Mouse (Mus musculus): ENCODE results near the gene Crybb1. TPM values are rescaled to one million over a fixed set of nuclear protein-coding genes. Genes with fewer than 3 reads are reported as not detected.

The Crybb1 gene
- polyA plus RNA-seq, 1 experiment: 0.40 TPM

DNA sequence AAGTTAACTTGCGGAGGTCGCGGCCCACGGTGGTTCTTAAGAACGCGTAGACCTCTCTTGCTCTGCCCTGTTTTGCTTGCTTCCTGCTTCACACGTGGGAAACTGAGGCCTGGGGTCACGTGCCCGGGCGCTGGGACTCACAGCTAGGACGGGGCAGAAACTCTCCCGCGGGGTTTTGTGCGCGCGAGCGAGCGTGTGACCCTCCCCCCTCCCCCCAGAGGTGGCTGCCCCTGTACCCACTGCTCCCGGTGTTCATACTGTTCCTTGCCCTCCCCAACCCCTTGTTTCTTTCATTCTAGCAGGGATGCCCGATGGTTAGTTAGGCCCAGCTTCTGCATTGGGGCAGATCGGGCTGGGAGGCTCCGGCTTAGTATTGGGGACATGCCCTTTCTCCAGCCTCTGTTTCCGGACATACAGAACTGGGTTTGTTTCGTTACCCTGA lies 21.3 kb downstream of the Crybb1 start:
- Histone ChIP-seq H3K27ac (ENCODE audit: control insufficient read depth, insufficient read depth, low read length) (no peak overlapping the region), H3K27me3 (ENCODE audit: control insufficient read depth, insufficient read depth, low read length) (no peaks in the 10 kb centered on the region), H3K4me3 (ENCODE audit: control insufficient read depth, insufficient read depth, low read length) (peak overlapping the region; percentile 83), H3K4me1 (replicated peaks; ENCODE audit: control insufficient read depth, insufficient read depth, low read length) (peaks cover 52% of the 10 kb centered on the region), H3K36me3 (ENCODE audit: control insufficient read depth, insufficient read depth, low read length) (no peaks in the 10 kb centered on the region)
- DNase-seq: no peak
- WGBS: under 1% methylated on average over 24 of the region's 24 CpGs
- TF ChIP-seq CTCF (IDR thresholded peaks at IDR 0.05; ENCODE audit: borderline replicate concordance, control insufficient read depth, extremely low read depth, insufficient read depth, low read length, poor library complexity) (no peak), POLR2A (IDR thresholded peaks at IDR 0.05; ENCODE audit: control insufficient read depth, extremely low read depth, insufficient read depth, low read length, poor library complexity) (peak; percentile 23; the same call in 1 of the 2 replicates)

GRCm38 (mm10) chr5:112277906-112278470 lies 22.4 kb downstream of the Crybb1 start:
- Histone ChIP-seq H3K36me3 (ENCODE audit: control insufficient read depth, insufficient read depth, low read length) (no peaks in the 10 kb centered on the region), H3K27me3 (ENCODE audit: control insufficient read depth, insufficient read depth, low read length) (no peaks in the 10 kb centered on the region), H3K4me1 (replicated peaks; ENCODE audit: control insufficient read depth, insufficient read depth, low read length) (peaks cover 56% of the 10 kb centered on the region), H3K27ac (ENCODE audit: control insufficient read depth, insufficient read depth, low read length) (no peak overlapping the region), H3K4me3 (ENCODE audit: control insufficient read depth, insufficient read depth, low read length) (no peak overlapping the region)
- TF ChIP-seq CTCF (IDR thresholded peaks at IDR 0.05; ENCODE audit: borderline replicate concordance, control insufficient read depth, extremely low read depth, insufficient read depth, low read length, poor library complexity) (no peak), POLR2A (IDR thresholded peaks at IDR 0.05; ENCODE audit: control insufficient read depth, extremely low read depth, insufficient read depth, low read length, poor library complexity) (no peak)
- WGBS: 42% methylated on average over 11 of the region's 11 CpGs
- DNase-seq: no peak

GRCm38 (mm10) chr5:112279181-112280021 lies 23.8 kb downstream of the Crybb1 start:
- no peak overlapping the region for H3K27ac ChIP-seq (ENCODE audit: control insufficient read depth, insufficient read depth, low read length)
- H3K36me3 ChIP-seq (ENCODE audit: control insufficient read depth, insufficient read depth, low read length): no peaks in the 10 kb centered on the region
- TF ChIP-seq CTCF (IDR thresholded peaks at IDR 0.05; ENCODE audit: borderline replicate concordance, control insufficient read depth, extremely low read depth, insufficient read depth, low read length, poor library complexity) (no peak), POLR2A (IDR thresholded peaks at IDR 0.05; ENCODE audit: control insufficient read depth, extremely low read depth, insufficient read depth, low read length, poor library complexity) (no peak)
- no peaks in the 10 kb centered on the region for H3K27me3 ChIP-seq (ENCODE audit: control insufficient read depth, insufficient read depth, low read length)
- H3K4me3 ChIP-seq (ENCODE audit: control insufficient read depth, insufficient read depth, low read length): no peak overlapping the region
- 60% methylated on average over 17 of the region's 17 CpGs for WGBS
- peaks cover 64% of the 10 kb centered on the region for H3K4me1 ChIP-seq (replicated peaks; ENCODE audit: control insufficient read depth, insufficient read depth, low read length)
- no peak for DNase-seq

- H3K36me3 ChIP-seq (ENCODE audit: control insufficient read depth, insufficient read depth, low read length): no peaks in the 10 kb centered on the region
- 56% methylated on average over 7 of the region's 7 CpGs for WGBS
- no peak overlapping the region for H3K4me3 ChIP-seq (ENCODE audit: control insufficient read depth, insufficient read depth, low read length)
- no peaks in the 10 kb centered on the region for H3K27me3 ChIP-seq (ENCODE audit: control insufficient read depth, insufficient read depth, low read length)
- DNase-seq: no peak
- TF ChIP-seq POLR2A (IDR thresholded peaks at IDR 0.05; ENCODE audit: control insufficient read depth, extremely low read depth, insufficient read depth, low read length, poor library complexity): no peak
- no peak for TF ChIP-seq CTCF (IDR thresholded peaks at IDR 0.05; ENCODE audit: borderline replicate concordance, control insufficient read depth, extremely low read depth, insufficient read depth, low read length, poor library complexity)
- peaks cover 64% of the 10 kb centered on the region for H3K4me1 ChIP-seq (replicated peaks; ENCODE audit: control insufficient read depth, insufficient read depth, low read length)
- H3K27ac ChIP-seq (ENCODE audit: control insufficient read depth, insufficient read depth, low read length): no peak overlapping the region
Measured at GRCm38 (mm10) chr5:112280151-112280550, 24.5 kb downstream of the Crybb1 start.

DNA sequence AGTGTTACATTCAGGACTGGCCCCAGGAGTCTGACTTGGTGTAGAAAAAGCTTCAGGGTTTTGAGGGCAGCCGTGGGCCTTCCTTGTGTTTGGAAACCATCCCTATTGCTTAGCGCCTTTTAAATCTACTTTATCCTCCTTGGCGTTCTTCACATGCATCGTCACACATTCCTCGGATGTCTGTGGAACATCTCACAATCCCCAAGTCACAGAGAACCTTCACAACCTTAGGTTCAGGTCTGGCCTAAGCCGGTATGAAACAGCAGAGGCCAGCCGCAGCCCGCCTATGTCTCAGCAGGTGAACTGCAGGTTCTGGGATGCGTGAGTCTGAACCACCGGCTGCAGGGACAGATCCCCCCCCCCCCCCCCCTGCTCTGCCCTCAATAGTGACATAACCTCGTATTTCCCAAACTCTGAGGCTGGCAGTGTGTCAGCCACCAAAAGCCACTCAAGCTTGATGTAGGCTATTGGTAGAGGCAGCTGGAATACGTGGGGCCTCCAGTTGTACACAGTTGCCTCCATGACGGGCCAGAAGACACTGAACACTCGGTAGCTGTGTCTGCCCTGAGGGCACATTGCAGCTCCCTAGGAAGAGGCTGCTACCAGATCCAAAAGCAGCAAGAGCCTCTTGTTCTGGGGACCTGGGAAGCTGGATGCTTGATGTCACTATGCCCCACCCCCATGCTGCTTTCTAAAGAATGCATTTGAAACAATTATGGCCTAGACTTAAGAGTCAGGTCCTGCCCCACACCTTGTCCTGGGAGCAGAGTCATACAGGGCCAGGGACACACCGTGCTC lies 25.4 kb downstream of the Crybb1 start:
- peaks cover 65% of the 10 kb centered on the region for H3K4me1 ChIP-seq (replicated peaks; ENCODE audit: control insufficient read depth, insufficient read depth, low read length)
- no peak overlapping the region for H3K4me3 ChIP-seq (ENCODE audit: control insufficient read depth, insufficient read depth, low read length)
- H3K36me3 ChIP-seq (ENCODE audit: control insufficient read depth, insufficient read depth, low read length): no peaks in the 10 kb centered on the region
- TF ChIP-seq POLR2A (IDR thresholded peaks at IDR 0.05; ENCODE audit: control insufficient read depth, extremely low read depth, insufficient read depth, low read length, poor library complexity) (no peak), CTCF (IDR thresholded peaks at IDR 0.05; ENCODE audit: borderline replicate concordance, control insufficient read depth, extremely low read depth, insufficient read depth, low read length, poor library complexity) (no peak)
- no peak overlapping the region for H3K27ac ChIP-seq (ENCODE audit: control insufficient read depth, insufficient read depth, low read length)
- DNase-seq: no peak
- no peaks in the 10 kb centered on the region for H3K27me3 ChIP-seq (ENCODE audit: control insufficient read depth, insufficient read depth, low read length)
- WGBS: 86% methylated on average over 15 of the region's 15 CpGs

DNA sequence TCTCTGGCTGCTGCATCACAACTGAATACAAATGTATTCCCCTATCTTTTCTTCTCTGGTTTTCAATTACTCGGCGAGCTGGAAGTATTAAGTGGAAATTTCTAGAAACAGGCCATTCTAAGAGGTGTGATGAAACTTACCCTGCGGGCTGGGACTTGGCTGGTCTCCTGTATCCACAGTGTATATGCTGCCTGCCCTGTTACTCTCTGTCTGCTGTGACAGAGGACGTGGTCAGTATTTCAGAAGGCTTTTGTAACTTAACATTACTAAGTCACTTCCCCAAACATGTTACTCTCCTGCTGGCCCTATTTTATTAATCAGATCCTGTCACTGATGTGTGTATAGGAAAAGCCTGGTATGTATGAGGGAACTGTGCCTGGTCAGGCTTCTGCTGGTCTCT lies 26.1 kb downstream of the Crybb1 start:
- DNase-seq: no peak
- Histone ChIP-seq H3K27ac (ENCODE audit: control insufficient read depth, insufficient read depth, low read length) (no peak overlapping the region), H3K4me3 (ENCODE audit: control insufficient read depth, insufficient read depth, low read length) (no peak overlapping the region), H3K36me3 (ENCODE audit: control insufficient read depth, insufficient read depth, low read length) (no peaks in the 10 kb centered on the region), H3K27me3 (ENCODE audit: control insufficient read depth, insufficient read depth, low read length) (no peaks in the 10 kb centered on the region), H3K4me1 (replicated peaks; ENCODE audit: control insufficient read depth, insufficient read depth, low read length) (peaks cover 71% of the 10 kb centered on the region)
- 88% methylated on average over 4 of the region's 4 CpGs for WGBS
- TF ChIP-seq POLR2A (IDR thresholded peaks at IDR 0.05; ENCODE audit: control insufficient read depth, extremely low read depth, insufficient read depth, low read length, poor library complexity) (no peak), CTCF (IDR thresholded peaks at IDR 0.05; ENCODE audit: borderline replicate concordance, control insufficient read depth, extremely low read depth, insufficient read depth, low read length, poor library complexity) (no peak)
